Mouse (Mus musculus) CD4-positive, CD25-positive, alpha-beta regulatory T cell (primary cell): ENCODE results near the gene March7. TPM values are rescaled to one million over a fixed set of nuclear protein-coding genes. Genes with fewer than 3 reads are reported as not detected.

Experiments
- polyA plus RNA-seq: library from polyadenylated mRNA; unstranded; fragments of 100-300 nt; shearing (Covaris generic); gene quantifications from one replicate; pipeline ENCODE4 v1.2.1, GENCODE M21; 2017

March7 gene
- polyA plus RNA-seq: 128 TPM

GRCm38 (mm10) chr2:60209703-60210651 is at the start of gene March7, which contains the start of gene Baz2b:
Gene March7, plus strand, starts transcription at chr2:60209887.
Gene Baz2b, minus strand, starts transcription at chr2:60209839.

GRCm38 (mm10) chr2:60284467-60284821 is 74.8 kb downstream of the March7 start, which contains the start of gene Cd302:
Gene Cd302, minus strand, starts transcription at chr2:60284488.

Other genes with a start within 250 kb of the March7 start
- 42.5 TPM for gene Baz2b, start within 50 bp of the March7 start, polyA plus RNA-seq
- gene Cd302, start 74.6 kb downstream of the March7 start, polyA plus RNA-seq: 2.2 TPM
- gene Ly75, start 173.4 kb downstream of the March7 start, polyA plus RNA-seq: 31.2 TPM